Mouse (Mus musculus) forebrain, embryonic 11.5 days (tissue): Measurements from ENCODE around the gene Masp1. TPM values are rescaled to one million over a fixed set of nuclear protein-coding genes. Genes with fewer than 3 reads are reported as not detected.

Source experiments
- ATAC-seq: fragments of 200-750 bp; cut with Nextera tagmentation; replicated peaks from 2 replicates; pipeline ENCODE4 v1.8.0; 2017; ENCODE audit warnings: moderate TSS enrichment; ENCODE audit not compliant: low FRiP score
- DNase-seq: peaks from one replicate; pipeline ENCODE4 v3.0.0-alpha.2; 2017; ENCODE audit warnings: low spot score
- H3K27ac ChIP-seq: fragments of 300-500 bp; sonication (generic); 2 replicates; pipeline ENCODE4 v1.5.1; 2014; ENCODE audit warnings: low read depth, low read length
- H3K27me3 ChIP-seq: fragments of 300-500 bp; sonication (generic); 2 replicates; pipeline ENCODE4 v1.6.1; 2014; ENCODE audit warnings: mild to moderate bottlenecking, low read length, mixed read lengths; ENCODE audit not compliant: control insufficient read depth, insufficient read depth
- H3K36me3 ChIP-seq: fragments of 300-500 bp; sonication (generic); 2 replicates; pipeline ENCODE4 v1.6.1; 2014; ENCODE audit warnings: mild to moderate bottlenecking, low read length, moderate library complexity, mixed read lengths; ENCODE audit not compliant: control insufficient read depth, insufficient read depth
- H3K4me1 ChIP-seq: fragments of 300-500 bp; sonication (generic); replicated peaks from 2 replicates; pipeline ENCODE4 v1.6.1; 2014; ENCODE audit warnings: low read length, mixed read lengths; ENCODE audit not compliant: control insufficient read depth, insufficient read depth
- H3K4me2 ChIP-seq: fragments of 300-500 bp; sonication (generic); 2 replicates; pipeline ENCODE4 v1.6.1; 2014; ENCODE audit warnings: low read depth, mild to moderate bottlenecking, low read length, moderate library complexity, mixed read lengths; ENCODE audit not compliant: severe bottlenecking
- H3K4me3 ChIP-seq: fragments of 300-500 bp; sonication (generic); 2 replicates; pipeline ENCODE4 v1.5.1; 2014; ENCODE audit warnings: low read depth, low read length
- H3K9ac ChIP-seq: fragments of 300-500 bp; sonication (generic); 2 replicates; pipeline ENCODE4 v1.6.1; 2014; ENCODE audit warnings: low read length
- H3K9me3 ChIP-seq: fragments of 300-500 bp; sonication (generic); 2 replicates; pipeline ENCODE4 v1.6.1; 2016; ENCODE audit warnings: low read length, mixed read lengths; ENCODE audit not compliant: control insufficient read depth
- WGBS: fragments of 180-500 bp; shearing (Covaris S2); extraction: QIAGEN DNeasy Blood & Tissue Kit; methylation state at CpG from one replicate; pipeline ENCODE4 v1.1.7; 2014; 5-methylcytosine and 5-hydroxymethylcytosine counted together
- polyA plus RNA-seq: library from polyadenylated mRNA; unstranded; fragments of >200 nt; fragmentation: Nextera tagmentation; extraction: Ambion mirVana; gene quantifications from 2 replicates; pipeline ENCODE4 v1.2.1, GENCODE M21; 2014

Masp1 gene
- polyA plus RNA-seq, 1 experiment from 2014 or later: 19.5 TPM

DNA sequence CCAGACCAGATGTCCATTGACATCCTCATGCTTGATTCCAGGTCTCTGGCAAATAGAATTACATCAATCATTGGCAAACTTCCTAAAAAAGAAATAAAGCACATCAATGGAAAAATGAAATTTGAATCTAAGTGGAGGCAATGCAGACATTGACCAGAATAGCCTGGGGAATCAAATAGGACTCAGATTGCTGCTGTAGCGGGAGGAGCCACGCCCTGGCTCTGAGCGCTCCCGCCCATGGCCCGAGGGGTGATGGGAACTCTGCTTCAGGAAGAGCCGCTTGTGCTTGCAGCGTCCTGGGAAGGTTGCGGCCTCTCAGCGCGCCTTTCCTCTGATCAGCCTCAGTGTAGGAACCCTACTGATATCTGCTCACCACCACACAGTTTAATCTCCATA lies 104.4 kb downstream of the Masp1 start:
- ATAC-seq (no peak), DNase-seq (peak; percentile 54)
- no peaks in the 10 kb centered on the region for H3K27me3 ChIP-seq
- no peak overlapping the region for H3K4me2 ChIP-seq
- H3K4me1 ChIP-seq: 0 out of 2 replicates have a peak, but pooled peaks cover 1% of the 10 kb centered on the region
- WGBS: 43% methylated on average over 10 of the region's 10 CpGs
- H3K36me3 ChIP-seq: no peaks in the 10 kb centered on the region
- no peak overlapping the region for H3K27ac ChIP-seq
- H3K9me3 ChIP-seq: no peaks in the 10 kb centered on the region
- no peak overlapping the region for H3K9ac ChIP-seq
- H3K4me3 ChIP-seq: no peak overlapping the region

DNA sequence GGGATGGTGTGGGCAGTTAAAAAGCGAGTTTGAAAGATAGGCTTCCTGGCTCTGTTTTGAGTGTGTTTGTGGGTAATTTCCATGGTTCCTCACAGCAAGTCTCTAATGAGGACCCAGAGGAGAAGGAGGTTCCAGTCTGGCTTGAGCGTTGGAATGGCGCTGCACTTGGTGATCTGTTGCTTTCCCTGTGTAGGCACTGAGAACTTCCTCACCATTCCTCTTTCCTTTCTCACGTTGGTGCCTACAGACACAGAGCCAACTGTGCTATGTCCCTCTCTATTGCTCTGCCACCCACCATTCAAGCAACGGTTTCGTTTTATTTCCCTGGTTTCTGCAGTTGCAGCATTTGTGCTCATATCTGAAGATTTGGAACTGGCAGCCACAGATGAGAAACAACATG lies 107.7 kb downstream of the Masp1 start:
- no peak overlapping the region for H3K27ac ChIP-seq
- H3K4me2 ChIP-seq: no peak overlapping the region
- no peaks in the 10 kb centered on the region for H3K27me3 ChIP-seq
- H3K4me1 ChIP-seq: 0 out of 2 replicates have a peak, but pooled peaks cover 1% of the 10 kb centered on the region
- DNase-seq: no peak
- 85% methylated on average over 6 of the region's 6 CpGs for WGBS
- no peak overlapping the region for H3K4me3 ChIP-seq
- no peak for ATAC-seq
- no peaks in the 10 kb centered on the region for H3K9me3 ChIP-seq
- H3K9ac ChIP-seq: no peak overlapping the region
- no peaks in the 10 kb centered on the region for H3K36me3 ChIP-seq

DNA sequence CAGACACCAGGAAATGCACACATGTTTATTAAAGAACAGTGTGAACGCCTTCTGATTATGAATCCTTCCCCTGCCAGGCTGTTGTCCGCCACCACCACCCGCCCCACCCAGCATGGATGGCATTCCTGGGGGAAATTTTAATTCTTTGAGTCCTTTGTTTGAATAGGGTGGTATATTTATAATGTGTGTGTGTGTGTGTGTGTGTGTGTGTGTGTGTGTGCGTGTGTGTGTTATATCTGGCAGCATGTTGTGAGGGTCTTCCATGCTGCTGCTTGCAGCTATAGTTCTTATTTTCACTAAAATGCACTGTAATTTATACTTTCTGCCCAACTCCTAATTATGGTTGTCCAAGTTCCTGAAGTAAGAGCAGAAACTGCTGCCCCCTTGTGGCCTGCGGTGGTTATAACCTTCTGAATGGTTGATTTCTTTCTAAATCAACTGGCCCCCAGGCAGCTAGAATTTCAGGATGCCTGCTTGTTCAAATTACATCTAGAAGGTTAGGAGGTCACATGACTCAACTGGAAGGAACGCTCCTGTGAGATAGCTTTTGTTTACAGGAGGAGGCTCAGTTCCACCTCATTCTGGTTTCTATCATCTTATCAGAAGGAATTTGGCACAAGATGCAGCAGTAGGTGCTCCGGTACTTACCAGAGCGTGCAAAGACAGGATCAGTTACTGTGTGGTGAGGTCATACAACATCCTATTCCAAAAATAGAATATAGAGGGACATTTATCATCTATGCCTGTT lies 117.4 kb downstream of the Masp1 start:
- Histone ChIP-seq H3K4me2 (no peak overlapping the region), H3K27me3 (no peaks in the 10 kb centered on the region), H3K4me1 (no peaks in the 10 kb centered on the region), H3K27ac (no peak overlapping the region), H3K9me3 (no peaks in the 10 kb centered on the region), H3K9ac (no peak overlapping the region), H3K4me3 (no peak overlapping the region), H3K36me3 (no peaks in the 10 kb centered on the region)
- 56% methylated on average over 8 of the region's 8 CpGs for WGBS
- ATAC-seq (no peak), DNase-seq (peak; percentile 86)

DNA sequence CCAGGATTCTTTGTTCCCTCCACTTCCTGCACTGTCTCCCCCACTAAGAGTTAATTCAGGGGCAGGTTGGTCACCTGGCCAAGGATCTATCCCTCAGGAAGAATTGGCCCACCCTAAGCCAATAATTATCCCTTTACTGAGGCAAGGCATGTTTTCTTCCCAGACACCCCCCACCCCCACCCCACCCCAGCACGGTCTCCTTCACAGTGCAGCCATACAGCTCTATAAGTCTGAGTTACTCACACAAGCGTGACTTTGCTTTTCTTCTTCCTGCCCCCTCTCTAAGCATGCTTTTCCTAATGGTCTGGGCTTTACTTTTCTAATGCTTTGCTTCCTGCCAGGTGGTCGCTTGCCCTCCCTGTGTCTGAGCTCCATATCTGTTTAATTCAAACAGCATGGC lies 118.7 kb downstream of the Masp1 start:
- Histone ChIP-seq H3K4me1 (no peaks in the 10 kb centered on the region), H3K27ac (no peak overlapping the region), H3K9me3 (no peaks in the 10 kb centered on the region), H3K27me3 (no peaks in the 10 kb centered on the region), H3K4me3 (no peak overlapping the region), H3K4me2 (no peak overlapping the region), H3K9ac (no peak overlapping the region), H3K36me3 (no peaks in the 10 kb centered on the region)
- WGBS: 57% methylated on average over 3 of the region's 3 CpGs
- no peak for DNase-seq
- no peak for ATAC-seq

DNA sequence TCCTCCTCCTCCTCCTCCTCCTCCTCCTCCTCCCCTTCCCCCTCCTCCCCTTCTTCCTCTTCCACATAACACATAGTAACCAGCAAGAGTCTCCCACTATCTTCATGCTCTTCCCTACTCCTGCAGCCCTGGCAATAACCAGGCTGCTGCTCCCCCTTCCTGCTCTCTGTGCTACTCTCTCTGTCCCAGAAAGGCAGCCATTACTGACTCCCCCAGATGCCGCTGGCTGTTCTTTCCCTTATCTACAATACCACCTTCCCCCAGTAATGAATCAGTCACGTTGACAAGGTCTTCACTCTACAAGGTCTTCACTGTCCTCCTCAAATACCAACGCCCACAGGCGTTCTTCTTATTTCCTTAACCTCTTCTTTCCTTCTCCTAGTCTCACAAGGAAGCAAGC lies 119.2 kb downstream of the Masp1 start:
- 66% methylated on average over 4 of the region's 4 CpGs for WGBS
- Histone ChIP-seq H3K36me3 (no peaks in the 10 kb centered on the region), H3K4me2 (no peak overlapping the region), H3K27ac (no peak overlapping the region), H3K9me3 (no peaks in the 10 kb centered on the region), H3K9ac (no peak overlapping the region), H3K4me1 (no peaks in the 10 kb centered on the region), H3K27me3 (no peaks in the 10 kb centered on the region), H3K4me3 (no peak overlapping the region)
- DNase-seq (no peak), ATAC-seq (no peak)

Other genes starting within 250 kb of the Masp1 start
- 0.15 and 0.19 TPM in 2 replicates for gene Rtp1, start 91.7 kb downstream of the Masp1 start, polyA plus RNA-seq
- 1.7 and 2.2 TPM in 2 replicates for gene Rtp4, start 524 bp downstream of the Masp1 start, polyA plus RNA-seq